Mouse (Mus musculus) common myeloid progenitor, adult 5-6 weeks (primary cell): ENCODE measurements around the gene Bod1l. TPM values are rescaled to one million over a fixed set of nuclear protein-coding genes. Genes with fewer than 3 reads are reported as not detected.

Experiments
- ATAC-seq: replicated peaks from 2 replicates; pipeline ENCODE4 v1.8.0; 2016; ENCODE audit warnings: low read depth, mild to moderate bottlenecking, moderate TSS enrichment, inconsistent platforms; ENCODE audit not compliant: poor library complexity, severe bottlenecking
- total RNA-seq: library from RNA; stranded (forward); fragments of 200-1000, 187-1606 nt; gene quantifications from 2 replicates; pipeline ENCODE4 v1.2.3, GENCODE M21; 2017

The Bod1l gene
- total RNA-seq, 1 experiment from 2014 or later: 53.4 TPM

- no peak for ATAC-seq
These were observed 39.0 kb downstream of the Bod1l start for GRCm38 (mm10) chr5:41805085-41805484.

- ATAC-seq: no peak
These were observed 39.5 kb downstream of the Bod1l start for GRCm38 (mm10) chr5:41804643-41805042.

- no peak for ATAC-seq
These were observed 42.5 kb downstream of the Bod1l start for GRCm38 (mm10) chr5:41801622-41802021.

- no peak for ATAC-seq
These were observed 49.7 kb downstream of the Bod1l start for GRCm38 (mm10) chr5:41794434-41794833.

GRCm38 (mm10) chr5:41790517-41790916 lies 53.6 kb downstream of the Bod1l start:
- ATAC-seq: no peak

GRCm38 (mm10) chr5:41788877-41789276 lies 55.2 kb downstream of the Bod1l start:
- no peak for ATAC-seq

GRCm38 (mm10) chr5:41781890-41782289 lies 62.2 kb downstream of the Bod1l start:
- ATAC-seq: no peak

GRCm38 (mm10) chr5:41780026-41780425 lies 64.1 kb downstream of the Bod1l start:
- ATAC-seq: no peak

GRCm38 (mm10) chr5:41775728-41776127 lies 68.4 kb downstream of the Bod1l start:
- ATAC-seq: no peak

- ATAC-seq: no peak
These were observed 68.8 kb downstream of the Bod1l start for GRCm38 (mm10) chr5:41775273-41775672.

- peak; percentile 93 for ATAC-seq
These were observed 75.6 kb downstream of the Bod1l start for GRCm38 (mm10) chr5:41768382-41769040.

GRCm38 (mm10) chr5:41767296-41768200 lies 76.6 kb downstream of the Bod1l start:
- ATAC-seq: peak; percentile 36

GRCm38 (mm10) chr5:41766406-41767010 lies 77.6 kb downstream of the Bod1l start:
- ATAC-seq: no peak

GRCm38 (mm10) chr5:41765626-41766405 lies 78.3 kb downstream of the Bod1l start:
- no peak for ATAC-seq

- no peak for ATAC-seq
These were observed 80.1 kb downstream of the Bod1l start, which contains the start of gene Nkx3-2 for GRCm38 (mm10) chr5:41763731-41764721. Gene Nkx3-2, minus strand, starts transcription at chr5:41764501.

- no peak for ATAC-seq
These were observed 81.0 kb downstream of the Bod1l start for GRCm38 (mm10) chr5:41762947-41763730.

GRCm38 (mm10) chr5:41762141-41762946 lies 81.8 kb downstream of the Bod1l start:
- ATAC-seq: peak; percentile 10; the same call in 1 of the 2 replicates
